Mouse (Mus musculus) heart, adult 2 months (tissue): ENCODE measurements around the gene Cep128. TPM values are rescaled to one million over a fixed set of nuclear protein-coding genes. Genes with fewer than 3 reads are reported as not detected.
"Not testable (repeated sequence)": the region's sequence is repeated elsewhere in the genome, so short reads cannot be mapped to it uniquely, and the experiment has no call there.

ENCODE experiments used
- DNase-seq, 2 experiments: peaks; one replicate each; pipeline ENCODE4 v3.0.0; 2021
- H3K27ac ChIP-seq: fragments of 200-600 bp; 2 replicates; pipeline ENCODE4 v1.8.1; 2022
- H3K27me3 ChIP-seq: fragments of 200-500 bp; 2 replicates; pipeline ENCODE4 v1.6.1; 2012; ENCODE audit warnings: mild to moderate bottlenecking, low read length, inconsistent platforms, mixed read lengths; ENCODE audit not compliant: control insufficient read depth, insufficient read depth
- H3K36me3 ChIP-seq: fragments of 200-500 bp; 2 replicates; pipeline ENCODE4 v1.6.1; 2012; ENCODE audit warnings: low read length, inconsistent platforms; ENCODE audit not compliant: control insufficient read depth, insufficient read depth
- H3K4me1 ChIP-seq: fragments of 200-500 bp; 2 replicates; pipeline ENCODE4 v1.6.1; 2011; ENCODE audit warnings: low read length; ENCODE audit not compliant: control insufficient read depth, insufficient read depth
- H3K4me3 ChIP-seq: fragments of 200-600 bp; 2 replicates; pipeline ENCODE4 v1.8.1; 2022
- H3K79me2 ChIP-seq: fragments of 200-500 bp; replicated peaks from 2 replicates; pipeline ENCODE4 v1.6.1; 2012; ENCODE audit warnings: mild to moderate bottlenecking, inconsistent platforms, low read length, moderate library complexity, mixed read lengths; ENCODE audit not compliant: control insufficient read depth, insufficient read depth
- H3K9ac ChIP-seq: fragments of 200-500 bp; 2 replicates; pipeline ENCODE4 v1.6.1; 2012; ENCODE audit warnings: low read depth, mild to moderate bottlenecking, control low read depth, inconsistent platforms, low read length, mixed read lengths
- CTCF ChIP-seq: fragments of 200-600 bp; IDR thresholded peaks from 2 replicates; pipeline ENCODE4 v1.8.1; 2022; ENCODE audit warnings: antibody characterized with exemption, mild to moderate bottlenecking, moderate library complexity
- EP300 ChIP-seq: fragments of 200-500 bp; IDR thresholded peaks from 2 replicates; pipeline ENCODE4 v1.6.1; 2011; ENCODE audit warnings: low read depth, low read length, control low read depth; ENCODE audit not compliant: insufficient read depth
- POLR2A ChIP-seq: fragments of 200-500 bp; IDR thresholded peaks from 2 replicates; pipeline ENCODE4 v1.6.1; 2011; ENCODE audit warnings: mild to moderate bottlenecking, low read depth, low read length, control low read depth; ENCODE audit not compliant: insufficient read depth
- WGBS: fragments of 180-500 bp; shearing (Covaris S2); methylation state at CpG from one replicate; pipeline ENCODE4 v1.1.7; 2018; 5-methylcytosine and 5-hydroxymethylcytosine counted together
- intact Hi-C: fragments of 180-260 bp; cut with DNase I; formaldehyde crosslinking; loops from one replicate; pipeline ENCODE4 v1.15.1; 2025
- polyA plus RNA-seq: library from polyadenylated mRNA; depleted of rRNA; stranded (reverse); fragments of >200 nt; gene quantifications from 2 replicates; pipeline ENCODE4 v1.2.3, GENCODE M21; 2012
- total RNA-seq, 2 experiments: library from RNA; stranded (reverse); gene quantifications; 2 replicates each; pipeline ENCODE4 v1.2.3; 2021

Gene Cep128
- total and polyA plus RNA-seq, 3 experiments = 8.7 to 11.0 (median 10.0) TPM

DNA sequence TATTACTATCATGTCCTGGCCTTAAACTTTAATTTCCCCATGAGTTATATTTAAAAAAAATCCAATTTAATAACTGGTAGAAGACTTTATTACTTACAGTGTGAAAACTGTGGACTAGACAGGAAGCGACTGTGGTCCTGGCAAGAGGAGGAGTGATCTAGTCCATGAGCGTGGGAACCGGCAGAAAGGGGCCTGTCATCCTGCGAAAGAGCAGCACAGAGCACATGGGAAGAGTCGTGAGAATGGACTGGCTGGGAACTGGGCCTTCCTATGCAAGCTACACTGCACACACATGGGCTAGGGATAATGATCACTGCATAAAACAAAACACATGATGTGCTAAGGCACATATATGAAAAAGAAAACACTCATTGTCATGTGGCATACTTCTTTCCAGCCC is 375.5 kb downstream of the Cep128 start:
- no peaks in the 10 kb centered on the region for H3K27me3 ChIP-seq
- H3K79me2 ChIP-seq = no peaks in the 10 kb centered on the region
- 69% methylated on average over 5 of the region's 5 CpGs for WGBS
- H3K4me3 ChIP-seq = no peak overlapping the region
- DNase-seq = no peak
- intact Hi-C loops = no loop called here
- H3K36me3 ChIP-seq = no peaks in the 10 kb centered on the region
- H3K9ac ChIP-seq = no peak overlapping the region
- no peak overlapping the region for H3K27ac ChIP-seq
- no peaks in the 10 kb centered on the region for H3K4me1 ChIP-seq
- no peak for TF ChIP-seq EP300

DNA sequence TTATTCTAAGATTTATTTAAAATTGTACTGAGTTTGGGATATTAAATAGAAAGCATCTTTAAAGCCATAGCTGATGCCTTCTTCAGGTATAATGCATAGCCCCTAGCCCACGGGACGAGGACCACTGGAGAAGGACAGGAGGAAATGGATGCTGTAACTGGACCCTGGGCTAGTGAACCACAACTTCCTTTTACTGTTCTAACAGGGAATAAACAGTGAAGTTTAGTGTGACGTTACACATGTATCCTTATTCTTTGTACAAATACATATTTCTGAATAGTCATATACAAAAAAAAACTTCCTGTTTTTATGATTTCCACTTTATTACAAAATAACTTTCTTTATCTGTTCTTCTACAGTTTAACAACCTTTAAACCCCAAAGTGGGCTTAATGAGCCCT is 376.0 kb downstream of the Cep128 start:
- no peaks in the 10 kb centered on the region for H3K27me3 ChIP-seq
- DNase-seq = no peak
- no peaks in the 10 kb centered on the region for H3K79me2 ChIP-seq
- intact Hi-C loops = no loop called here
- no peak overlapping the region for H3K9ac ChIP-seq
- H3K27ac ChIP-seq = no peak overlapping the region
- no peak for TF ChIP-seq CTCF
- TF ChIP-seq POLR2A = no peak
- TF ChIP-seq EP300 = no peak
- H3K36me3 ChIP-seq = no peaks in the 10 kb centered on the region
- no peak overlapping the region for H3K4me3 ChIP-seq
- H3K4me1 ChIP-seq = no peaks in the 10 kb centered on the region
- 62% methylated on average over 3 of the region's 3 CpGs for WGBS

DNA sequence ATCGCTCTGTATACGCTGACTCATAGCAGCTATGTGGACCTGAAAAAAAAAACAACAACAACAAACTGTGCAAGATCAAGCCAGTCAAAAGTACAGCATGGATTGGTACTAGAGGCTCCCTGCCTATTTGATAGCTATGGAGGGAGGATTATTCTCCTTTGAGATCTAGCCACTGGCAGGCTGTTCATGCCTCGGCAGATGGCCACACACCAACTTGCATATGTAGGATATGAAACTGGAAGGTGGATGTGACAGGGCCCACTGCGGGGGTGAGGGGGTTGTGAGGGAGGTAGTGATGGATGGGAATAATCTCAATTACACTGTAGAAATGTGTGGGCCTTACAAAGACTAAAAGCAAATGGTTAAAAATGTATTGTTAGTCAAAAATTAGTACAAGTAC is 386.7 kb downstream of the Cep128 start:
- no peaks in the 10 kb centered on the region for H3K79me2 ChIP-seq
- WGBS = 90% methylated on average over 4 of the region's 4 CpGs
- H3K4me3 ChIP-seq = no peak overlapping the region
- no peaks in the 10 kb centered on the region for H3K4me1 ChIP-seq
- no peak for DNase-seq
- intact Hi-C loops = no loop called here
- H3K27ac ChIP-seq = no peak overlapping the region
- H3K9ac ChIP-seq = no peak overlapping the region
- TF ChIP-seq CTCF (no peak), EP300 (no peak), POLR2A (no peak)
- H3K36me3 ChIP-seq = no peaks in the 10 kb centered on the region
- H3K27me3 ChIP-seq = no peaks in the 10 kb centered on the region

DNA sequence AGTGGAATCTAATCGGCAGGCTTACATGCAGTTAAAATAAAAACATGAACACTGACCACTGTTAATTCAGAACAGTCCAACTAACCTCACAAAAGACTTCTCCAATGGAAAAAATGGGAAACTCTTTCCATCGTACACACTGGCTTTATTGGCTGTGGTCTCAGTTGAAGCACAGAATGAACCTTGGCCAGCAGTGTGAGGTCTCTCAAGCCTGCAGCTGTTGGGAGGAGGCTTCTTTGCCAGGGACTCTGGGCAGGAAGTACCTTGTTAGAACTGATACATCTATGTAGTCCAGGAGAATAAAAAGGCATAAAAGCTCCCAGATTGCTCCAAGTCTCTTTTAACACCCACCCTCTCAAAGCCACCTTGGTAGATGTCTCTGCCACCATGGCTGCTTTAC is 390.9 kb downstream of the Cep128 start:
- DNase-seq = no peak
- no peaks in the 10 kb centered on the region for H3K4me1 ChIP-seq
- H3K27ac ChIP-seq = no peak overlapping the region
- H3K4me3 ChIP-seq = no peak overlapping the region
- no peaks in the 10 kb centered on the region for H3K79me2 ChIP-seq
- H3K27me3 ChIP-seq = no peaks in the 10 kb centered on the region
- 67% methylated on average over 2 of the region's 2 CpGs for WGBS
- intact Hi-C loops = no loop called here
- no peak overlapping the region for H3K9ac ChIP-seq
- no peaks in the 10 kb centered on the region for H3K36me3 ChIP-seq
- TF ChIP-seq CTCF = no peak
- TF ChIP-seq POLR2A = no peak
- no peak for TF ChIP-seq EP300

DNA sequence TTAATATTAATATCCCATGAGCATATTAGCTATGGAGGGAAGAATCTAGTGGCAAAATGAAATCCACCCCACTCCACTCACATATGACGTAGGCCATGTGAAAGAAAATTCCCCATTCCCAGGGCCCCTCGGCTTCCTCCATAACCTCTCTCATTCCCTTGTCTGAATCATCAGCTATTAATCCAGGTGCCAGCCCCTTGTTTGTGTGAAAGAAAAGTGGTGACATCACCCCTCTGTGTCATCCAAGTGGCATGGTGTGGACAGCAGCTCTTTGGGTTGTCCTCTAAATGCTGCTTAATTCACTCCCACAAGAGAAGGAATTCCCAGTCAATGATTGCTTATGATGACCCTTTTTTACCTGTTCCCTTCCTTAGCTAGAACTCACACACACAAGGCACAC is 396.4 kb downstream of the Cep128 start:
- H3K4me1 ChIP-seq = no peaks in the 10 kb centered on the region
- no peaks in the 10 kb centered on the region for H3K36me3 ChIP-seq
- H3K27me3 ChIP-seq = no peaks in the 10 kb centered on the region
- no peak overlapping the region for H3K4me3 ChIP-seq
- H3K27ac ChIP-seq = no peak overlapping the region
- WGBS = 73% methylated on average over 2 of the region's 2 CpGs
- intact Hi-C loops = no loop called here
- no peak overlapping the region for H3K9ac ChIP-seq
- DNase-seq = no peak
- no peaks in the 10 kb centered on the region for H3K79me2 ChIP-seq
- TF ChIP-seq POLR2A (no peak), CTCF (no peak), EP300 (no peak)

DNA sequence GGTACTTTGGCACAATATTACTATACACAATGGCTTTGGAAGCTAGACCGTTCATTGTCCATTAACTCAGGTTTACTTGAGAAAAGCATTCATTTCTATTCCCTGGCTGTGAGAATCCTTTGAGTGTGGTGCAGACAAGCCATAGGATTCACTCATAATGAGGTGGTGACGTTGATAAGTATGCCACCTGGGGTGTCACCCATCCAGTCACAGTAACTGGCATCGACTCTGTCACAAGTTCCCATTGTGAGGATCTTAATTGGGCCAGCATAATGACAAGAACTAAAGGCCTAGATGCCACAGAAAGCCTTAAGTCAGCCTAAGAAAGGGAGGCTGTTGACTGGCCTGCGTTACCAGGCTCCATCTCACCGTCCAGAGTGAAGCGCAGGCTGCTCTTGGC is 396.9 kb downstream of the Cep128 start:
- 85% methylated on average over 6 of the region's 6 CpGs for WGBS
- no peaks in the 10 kb centered on the region for H3K79me2 ChIP-seq
- H3K27me3 ChIP-seq = no peaks in the 10 kb centered on the region
- no peak overlapping the region for H3K9ac ChIP-seq
- DNase-seq = no peak
- TF ChIP-seq EP300 (no peak), POLR2A (no peak), CTCF (no peak)
- H3K27ac ChIP-seq = no peak overlapping the region
- no peaks in the 10 kb centered on the region for H3K36me3 ChIP-seq
- no peaks in the 10 kb centered on the region for H3K4me1 ChIP-seq
- no peak overlapping the region for H3K4me3 ChIP-seq
- intact Hi-C loops = no loop called here

DNA sequence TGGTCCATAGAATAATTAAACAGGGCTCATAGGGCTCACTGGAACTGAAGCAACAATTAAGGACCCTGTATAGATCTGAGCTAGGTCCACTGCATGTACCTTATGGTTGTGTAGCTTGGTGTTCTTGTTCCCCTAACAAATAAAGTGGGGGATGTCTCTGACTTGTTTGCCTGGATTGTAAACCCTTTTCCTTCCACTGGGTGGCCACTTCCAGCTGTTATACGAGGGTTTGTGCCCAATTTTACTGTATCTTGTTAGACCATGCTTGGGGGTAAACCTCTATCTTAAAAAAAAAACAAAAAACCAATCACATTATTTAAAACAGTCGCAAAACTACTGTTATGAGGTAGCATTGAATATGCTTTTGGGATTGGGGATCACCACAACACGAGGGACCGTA is 402.2 kb downstream of the Cep128 start:
- WGBS = 79% methylated on average over 4 of the region's 4 CpGs
- no peaks in the 10 kb centered on the region for H3K27me3 ChIP-seq
- H3K79me2 ChIP-seq = no peaks in the 10 kb centered on the region
- TF ChIP-seq POLR2A (no peak), CTCF (no peak), EP300 (no peak)
- no peak for DNase-seq
- no peak overlapping the region for H3K9ac ChIP-seq
- H3K4me1 ChIP-seq = no peaks in the 10 kb centered on the region
- intact Hi-C loops = no loop called here
- H3K27ac ChIP-seq = no peak overlapping the region
- no peak overlapping the region for H3K4me3 ChIP-seq
- no peaks in the 10 kb centered on the region for H3K36me3 ChIP-seq

DNA sequence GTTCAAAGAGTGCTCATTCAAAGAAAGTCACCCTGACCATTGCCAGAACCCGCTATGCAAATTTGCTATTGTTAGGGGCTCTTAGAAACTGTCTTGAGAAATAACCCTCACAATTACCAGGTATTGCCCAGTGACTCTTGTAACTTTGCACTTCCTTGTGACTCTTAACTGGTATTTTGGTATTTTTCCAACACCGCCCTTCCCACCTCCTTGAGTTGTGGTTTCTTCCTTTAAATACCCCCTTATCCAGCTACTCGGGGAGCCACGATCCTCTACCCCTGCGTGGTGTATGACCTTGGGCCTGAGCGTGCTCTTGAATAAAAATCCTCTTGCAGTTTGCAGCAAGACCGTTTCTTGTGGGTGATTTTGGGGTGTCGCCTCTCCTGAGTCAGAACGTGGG is 407.8 kb downstream of the Cep128 start:
- H3K79me2 ChIP-seq, intact Hi-C loops, H3K36me3 ChIP-seq, H3K27me3 ChIP-seq, H3K27ac ChIP-seq, H3K4me3 ChIP-seq, DNase-seq, H3K4me1 ChIP-seq, H3K9ac ChIP-seq: not testable (repeated sequence)
- WGBS = 88% methylated on average over 9 of the region's 9 CpGs
